Mouse (Mus musculus) brain, embryonic 14.5 days (tissue): ENCODE measurements around the gene Bcor.

Experiments used
- CTCF ChIP-seq: fragments of 200-500 bp; IDR thresholded peaks from 2 replicates; pipeline ENCODE4 v1.5.1; 2012; ENCODE audit warnings: inconsistent platforms, mild to moderate bottlenecking, moderate library complexity, borderline replicate concordance; ENCODE audit not compliant: insufficient read depth, insufficient read length; ENCODE audit errors: extremely low read depth
- POLR2A ChIP-seq: fragments of 200-500 bp; IDR thresholded peaks from 2 replicates; pipeline ENCODE4 v1.6.1; 2012; ENCODE audit warnings: mild to moderate bottlenecking, inconsistent platforms, borderline replicate concordance; ENCODE audit not compliant: poor library complexity, insufficient read depth, insufficient read length, severe bottlenecking; ENCODE audit errors: extremely low read depth

DNA sequence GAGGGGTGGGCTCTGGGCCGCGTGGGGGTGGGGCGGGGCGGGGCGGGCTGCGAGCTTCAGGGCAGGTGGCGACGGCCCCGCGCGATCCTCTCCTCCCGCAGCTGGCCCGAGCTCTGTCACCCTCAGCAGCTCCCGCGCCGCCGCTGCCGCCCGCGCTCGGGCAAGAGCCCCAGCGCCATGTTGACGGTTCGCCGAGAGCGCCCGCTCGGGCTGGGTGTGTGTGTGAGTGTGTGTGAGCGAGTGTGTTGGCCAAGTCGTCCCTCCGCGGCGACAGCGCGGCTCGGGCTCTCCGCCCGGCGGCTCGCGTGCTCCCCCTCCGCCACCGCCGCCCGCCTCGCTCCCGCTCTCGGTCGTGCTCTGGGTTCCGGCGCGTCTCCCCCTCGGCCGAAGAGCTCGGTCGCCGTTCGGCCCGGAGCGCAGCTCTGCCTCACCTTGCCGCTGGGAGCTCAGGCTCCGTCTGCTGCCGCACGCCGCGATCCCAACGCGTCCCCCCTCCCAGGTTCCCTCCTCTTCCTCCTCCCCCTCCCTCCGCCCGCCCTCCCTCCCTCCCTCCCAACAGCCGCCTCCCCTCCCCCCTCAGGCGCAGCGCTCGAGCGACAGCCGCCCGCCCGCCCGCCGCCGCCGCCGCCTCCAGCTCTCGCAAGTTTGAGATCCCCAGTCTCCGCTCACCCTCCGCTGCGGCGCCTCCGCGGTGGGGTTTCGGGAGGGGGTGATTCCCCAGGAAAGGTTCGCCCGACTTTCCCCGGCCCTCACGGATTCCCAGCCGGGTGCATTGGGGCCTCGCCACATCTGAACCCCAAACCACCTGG is 79.9 kb downstream of the Bcor start:
- peak; percentile 92 for TF ChIP-seq POLR2A
- no peak for TF ChIP-seq CTCF
